Mouse (Mus musculus): ENCODE measurements around the gene Smarcc1. TPM values are rescaled to one million over a fixed set of nuclear protein-coding genes. Genes with fewer than 3 reads are reported as not detected.
"Not testable (repeated sequence)": the region's sequence is repeated elsewhere in the genome, so short reads cannot be mapped to it uniquely, and the experiment has no call there.

Gene Smarcc1
- polyA plus RNA-seq, 1 experiment from 2014 or later = 230 TPM

DNA sequence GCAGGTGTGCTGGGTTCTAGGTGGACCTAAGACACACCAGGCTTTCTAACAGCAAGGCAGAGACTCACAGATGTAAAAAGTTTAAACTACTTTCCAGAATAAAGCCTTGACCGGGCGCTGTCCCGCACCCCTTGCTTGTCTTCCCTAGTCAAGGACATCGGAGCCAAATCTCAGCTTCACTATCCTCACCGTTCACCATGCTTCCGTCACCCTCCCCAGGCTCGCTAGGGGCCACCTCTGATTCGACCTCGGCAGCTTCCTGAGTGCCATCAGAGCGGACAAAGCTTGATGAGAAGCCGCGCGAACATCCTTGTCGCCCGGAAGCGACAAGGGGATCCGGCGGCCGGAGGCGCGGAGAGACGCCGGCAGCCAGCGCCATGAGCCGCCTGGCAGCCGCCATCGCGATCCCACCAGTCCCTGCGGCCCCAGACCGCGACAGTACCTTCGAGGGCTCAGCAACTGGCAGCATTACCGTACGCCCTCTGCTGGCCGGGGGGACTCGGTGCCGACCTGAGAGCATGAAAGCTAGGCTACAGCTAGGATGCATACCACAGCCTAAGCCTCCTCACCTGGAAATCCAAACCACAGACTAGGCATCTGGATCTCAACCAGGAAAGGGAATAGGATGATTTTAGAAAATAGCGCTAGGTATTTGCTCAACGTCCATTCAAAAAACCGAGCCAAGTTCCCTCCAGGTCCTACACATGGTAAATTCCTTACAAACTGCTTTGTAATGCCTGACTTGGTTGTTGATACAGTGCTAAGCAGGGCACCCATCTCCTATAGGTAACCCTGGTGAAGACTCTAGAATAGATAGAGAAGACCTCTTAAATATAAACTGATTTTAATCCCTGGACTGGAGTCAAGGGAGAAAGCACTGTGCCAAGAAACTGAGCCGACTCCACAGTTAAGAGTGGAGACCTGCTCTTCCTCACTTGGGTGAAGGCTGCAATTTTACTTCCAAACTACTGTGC is 16.6 kb upstream of the Smarcc1 start:
- peak; percentile 90 for ATAC-seq (ENCODE audit: insufficient number of reproducible peaks, insufficient read depth, low FRiP score, low TSS enrichment)
- Histone ChIP-seq H3K4me2 (replicated peaks) (peak overlapping the region; percentile 72), H3K4me3 (peak overlapping the region; percentile 84), H3K27ac (no peak overlapping the region), H3K36me3 (peaks cover 71% of the 10 kb centered on the region), H3K9me3 (no peaks in the 10 kb centered on the region), H3K4me1 (peaks cover 6% of the 10 kb centered on the region; the same call in 1 of the 2 replicates), H3K27me3 (no peaks in the 10 kb centered on the region), H3K9ac (peak overlapping the region; percentile 85)
- WGBS = 3% methylated on average over 41 of the region's 41 CpGs

DNA sequence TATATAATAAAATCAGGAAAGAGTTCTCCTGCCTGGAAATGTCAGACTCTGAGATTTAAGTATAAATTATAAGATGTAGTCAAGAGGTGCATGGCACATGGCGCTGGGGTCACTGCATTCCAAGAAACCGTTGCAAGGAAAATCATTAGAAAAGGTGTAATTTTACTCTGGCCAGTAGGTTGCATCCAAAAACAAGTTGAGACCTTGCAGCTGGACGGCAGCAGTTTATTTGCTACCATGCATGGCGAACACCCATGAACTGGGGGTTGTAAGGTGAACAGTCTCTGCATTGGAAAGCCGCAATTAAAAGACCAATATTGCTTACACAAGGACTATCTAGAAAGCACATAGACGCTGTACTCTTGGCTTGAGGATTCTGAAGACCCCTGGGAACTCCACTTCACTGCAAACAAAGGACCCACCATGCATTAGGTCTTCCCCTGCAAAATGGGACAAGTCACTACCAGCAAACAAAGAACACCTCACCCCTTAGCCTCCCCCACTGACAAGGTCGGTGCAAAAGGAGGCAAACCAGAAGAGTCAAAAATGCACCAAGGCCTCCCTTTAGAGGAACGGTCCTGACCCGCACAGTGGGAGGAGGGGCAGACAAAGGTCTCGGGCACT is 1.0 kb upstream of the Smarcc1 start:
- no peaks in the 10 kb centered on the region for H3K9me3 ChIP-seq
- peak overlapping the region; percentile 75 for H3K4me2 ChIP-seq (replicated peaks)

DNA sequence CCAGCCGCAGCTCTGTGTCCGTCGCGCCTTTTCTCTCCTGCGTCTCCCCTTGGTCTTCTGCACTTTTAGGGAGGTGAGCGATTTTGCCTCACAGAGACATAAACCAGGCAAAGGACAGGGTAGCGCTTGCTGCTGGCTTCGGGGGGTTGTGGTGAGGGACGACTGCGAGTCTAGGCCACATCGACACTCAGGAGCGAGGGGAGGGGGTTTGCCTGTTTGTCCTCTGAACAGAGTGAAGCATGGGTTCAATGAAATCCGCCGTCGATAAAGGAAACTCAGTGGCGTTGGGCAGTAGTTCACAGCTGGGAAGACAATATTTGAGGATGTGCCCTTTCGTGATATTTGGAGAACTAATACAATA is 251 bp downstream of the Smarcc1 start, which contains the start of gene Dhx30:
Gene Dhx30, minus strand, starts transcription at position 52 of the 361 bp plus-strand sequence.
- peak within 1 kb of the TSS; percentile 97 for H3K27ac ChIP-seq
- no peaks in the 10 kb centered on the region for H3K9me3 ChIP-seq
- peak within 1 kb of the TSS; percentile 75 for H3K4me2 ChIP-seq (replicated peaks)
- peaks cover 14% of the 10 kb centered on the region for H3K4me1 ChIP-seq
- ATAC-seq (ENCODE audit: insufficient number of reproducible peaks, insufficient read depth, low FRiP score, low TSS enrichment) = no peak
- no peaks in the 10 kb centered on the region for H3K27me3 ChIP-seq
- H3K9ac ChIP-seq = peak within 1 kb of the TSS; percentile 83
- WGBS = under 1% methylated on average over 17 of the region's 17 CpGs
- peaks cover 7% of the 10 kb centered on the region for H3K36me3 ChIP-seq
- H3K4me3 ChIP-seq = peak within 1 kb of the TSS; percentile 80

More for the DNA sequence above, 1.0 kb upstream of the Smarcc1 start:
- Histone ChIP-seq H3K36me3 (peaks cover 19% of the 10 kb centered on the region), H3K4me3 (peak overlapping the region; percentile 80), H3K27me3 (no peaks in the 10 kb centered on the region), H3K27ac (peak overlapping the region; percentile 97), H3K4me1 (peaks cover 14% of the 10 kb centered on the region), H3K9ac (peak overlapping the region; percentile 83)
- ATAC-seq (ENCODE audit: insufficient number of reproducible peaks, insufficient read depth, low FRiP score, low TSS enrichment) = no peak; the same call in 1 of the 2 replicates
- WGBS = 9% methylated on average over 10 of the region's 10 CpGs

DNA sequence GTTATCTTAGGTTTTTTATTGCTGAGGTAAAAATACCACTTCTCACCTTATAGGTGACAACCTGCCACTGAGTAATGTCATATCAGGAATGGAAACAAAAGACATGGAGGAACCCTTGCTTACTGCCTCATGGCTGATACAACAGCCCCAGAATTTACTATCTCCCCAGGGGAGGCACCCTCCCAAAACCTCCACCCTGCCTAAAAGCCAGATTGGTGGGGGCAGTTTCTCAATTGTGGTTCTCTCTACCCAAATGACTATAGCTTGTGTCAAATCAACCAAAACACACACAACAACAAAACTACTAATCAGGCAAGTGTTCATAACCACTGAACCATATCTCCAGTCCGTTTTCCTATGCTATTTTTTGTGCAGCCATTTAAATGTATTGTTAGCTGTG is 741 bp downstream of the Smarcc1 start:
- 67% methylated on average over 1 of the region's 1 CpGs for WGBS
- H3K27ac ChIP-seq = no peak overlapping the region; the same call in 1 of the 2 replicates
- H3K36me3 ChIP-seq = 0 out of 2 replicates have a peak, but pooled peaks cover 2% of the 10 kb centered on the region
- H3K9ac ChIP-seq = peak overlapping the region; percentile 83
- peak overlapping the region; percentile 80 for H3K4me3 ChIP-seq
- peaks cover 14% of the 10 kb centered on the region for H3K4me1 ChIP-seq
- H3K27me3 ChIP-seq = no peaks in the 10 kb centered on the region
- peak overlapping the region; percentile 75 for H3K4me2 ChIP-seq (replicated peaks)
- no peak for ATAC-seq (ENCODE audit: insufficient number of reproducible peaks, insufficient read depth, low FRiP score, low TSS enrichment)
- H3K9me3 ChIP-seq = no peaks in the 10 kb centered on the region

DNA sequence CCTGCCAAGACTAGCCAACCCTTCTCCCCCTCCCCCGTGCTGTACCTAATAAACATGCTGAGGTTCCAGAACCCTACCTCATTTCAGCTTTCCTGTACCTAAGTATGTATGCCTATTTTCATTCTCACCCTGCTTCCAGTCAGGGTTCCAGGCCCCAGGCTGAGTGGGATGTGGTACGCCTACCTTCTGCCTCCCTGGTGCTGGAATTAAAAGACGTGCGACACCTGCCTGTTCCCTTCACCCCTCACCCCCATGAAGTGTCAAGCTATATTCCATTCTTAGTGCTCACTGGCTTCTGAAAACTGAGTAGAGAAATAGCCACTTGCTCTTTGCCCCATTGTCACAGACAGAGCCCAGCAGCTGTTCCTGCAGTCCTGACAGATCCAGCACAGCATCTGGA is 3.9 kb downstream of the Smarcc1 start:
- H3K9me3 ChIP-seq = no peaks in the 10 kb centered on the region
- H3K36me3 ChIP-seq = no peaks in the 10 kb centered on the region
- H3K27me3 ChIP-seq = no peaks in the 10 kb centered on the region
- ATAC-seq (ENCODE audit: insufficient number of reproducible peaks, insufficient read depth, low FRiP score, low TSS enrichment) = no peak
- peaks cover 12% of the 10 kb centered on the region for H3K4me1 ChIP-seq
- H3K9ac ChIP-seq = no peak overlapping the region
- H3K4me3 ChIP-seq = no peak overlapping the region
- H3K27ac ChIP-seq = no peak overlapping the region
- WGBS = 79% methylated on average over 4 of the region's 4 CpGs
- H3K4me2 ChIP-seq (replicated peaks) = no peak overlapping the region

DNA sequence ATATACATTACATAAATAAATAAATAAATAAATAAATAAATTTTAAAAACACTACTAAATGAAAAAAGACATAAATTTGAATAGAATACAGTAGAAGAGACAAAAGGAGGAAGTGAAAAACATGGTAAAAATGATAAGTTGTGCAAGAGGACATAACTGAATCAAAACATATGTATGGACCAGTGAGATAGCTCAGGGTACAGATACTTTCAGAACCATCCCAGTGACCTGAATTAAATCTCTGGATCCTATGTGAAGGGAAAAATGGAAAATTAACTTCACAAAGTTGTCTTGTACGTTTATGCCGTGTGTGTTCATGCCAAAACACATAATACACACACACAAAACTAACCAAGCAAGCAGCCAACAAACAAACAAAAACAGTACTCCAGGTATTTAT is 5.8 kb downstream of the Smarcc1 start:
- Histone ChIP-seq H3K4me1 (peaks cover 8% of the 10 kb centered on the region), H3K4me2 (replicated peaks) (no peak overlapping the region), H3K36me3 (no peaks in the 10 kb centered on the region), H3K27ac (no peak overlapping the region), H3K4me3 (no peak overlapping the region), H3K9me3 (no peaks in the 10 kb centered on the region), H3K27me3 (no peaks in the 10 kb centered on the region), H3K9ac (no peak overlapping the region)
- no peak for ATAC-seq (ENCODE audit: insufficient number of reproducible peaks, insufficient read depth, low FRiP score, low TSS enrichment)
- WGBS = 73% methylated on average over 2 of the region's 2 CpGs

DNA sequence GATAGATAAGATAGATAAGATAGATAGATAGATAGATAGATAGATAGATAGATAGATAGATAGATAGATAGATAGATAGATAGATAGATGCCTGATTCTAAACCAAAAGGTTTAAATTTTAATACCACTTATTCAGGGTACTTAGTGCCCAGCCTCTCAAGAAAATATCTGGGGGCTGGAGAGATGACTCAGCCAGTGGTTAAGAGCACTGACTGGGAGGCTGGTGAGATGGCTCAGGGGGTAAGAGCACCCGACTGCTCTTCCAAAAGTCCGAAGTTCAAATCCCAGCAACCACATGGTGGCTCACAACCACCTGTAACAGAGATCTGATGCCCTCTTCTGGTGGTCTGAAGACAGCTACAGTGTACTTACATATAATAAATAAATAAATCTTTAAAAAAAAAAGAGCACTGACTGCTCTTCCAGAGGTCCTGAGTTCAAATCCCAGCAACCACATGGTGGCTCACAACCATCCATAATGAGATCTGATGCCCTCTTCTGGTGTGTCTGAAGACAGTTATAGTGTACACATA is 6.6 kb downstream of the Smarcc1 start:
- H3K4me1 ChIP-seq, H3K36me3 ChIP-seq: not testable (repeated sequence)
- 40% methylated on average over 2 of the region's 2 CpGs for WGBS

DNA sequence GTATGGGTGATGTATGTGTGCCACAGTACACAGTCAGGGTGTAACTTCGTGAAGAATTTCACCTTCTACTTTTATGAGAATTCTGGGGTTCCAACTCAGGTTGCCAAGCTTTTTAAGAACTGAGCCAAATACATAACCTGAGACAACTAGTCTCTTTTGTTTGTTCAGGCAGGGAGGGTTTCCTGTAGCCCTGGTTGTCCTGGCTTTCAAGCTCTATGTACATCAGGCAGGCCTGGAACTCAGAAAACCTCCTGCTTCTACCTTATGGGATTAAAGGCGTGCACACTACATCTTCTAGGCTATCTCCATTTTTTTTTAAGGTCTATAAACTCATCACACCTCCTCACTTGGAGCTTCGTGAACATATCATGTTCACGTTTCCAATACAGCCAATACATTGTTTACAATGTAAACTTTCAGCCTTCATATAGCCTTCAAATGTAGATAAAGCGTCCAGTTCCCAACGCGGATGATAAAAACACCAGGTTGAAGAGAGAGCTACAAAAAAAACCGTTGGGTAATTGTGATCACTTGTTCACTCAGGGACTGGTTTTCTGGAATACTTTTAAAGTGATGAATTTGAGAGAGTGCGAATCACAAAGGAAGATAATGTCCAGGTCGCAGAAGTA is 13.5 kb downstream of the Smarcc1 start:
- Histone ChIP-seq H3K9me3 (no peaks in the 10 kb centered on the region), H3K4me2 (replicated peaks) (peak overlapping the region; percentile 58), H3K4me1 (peaks cover 15% of the 10 kb centered on the region; the same call in 1 of the 2 replicates), H3K27me3 (no peaks in the 10 kb centered on the region), H3K27ac (peak overlapping the region; percentile 95), H3K9ac (peak overlapping the region; percentile 96), H3K4me3 (peak overlapping the region; percentile 93), H3K36me3 (peaks cover 20% of the 10 kb centered on the region)
- ATAC-seq (ENCODE audit: insufficient number of reproducible peaks, insufficient read depth, low FRiP score, low TSS enrichment) = no peak
- WGBS = 32% methylated on average over 10 of the region's 10 CpGs

More for the DNA sequence above, 6.6 kb downstream of the Smarcc1 start:
- H3K9ac ChIP-seq; H3K27ac ChIP-seq; H3K4me3 ChIP-seq; H3K27me3 ChIP-seq; H3K9me3 ChIP-seq; ATAC-seq (ENCODE audit: insufficient number of reproducible peaks, insufficient read depth, low FRiP score, low TSS enrichment); H3K4me2 ChIP-seq (replicated peaks): not testable (repeated sequence)

DNA sequence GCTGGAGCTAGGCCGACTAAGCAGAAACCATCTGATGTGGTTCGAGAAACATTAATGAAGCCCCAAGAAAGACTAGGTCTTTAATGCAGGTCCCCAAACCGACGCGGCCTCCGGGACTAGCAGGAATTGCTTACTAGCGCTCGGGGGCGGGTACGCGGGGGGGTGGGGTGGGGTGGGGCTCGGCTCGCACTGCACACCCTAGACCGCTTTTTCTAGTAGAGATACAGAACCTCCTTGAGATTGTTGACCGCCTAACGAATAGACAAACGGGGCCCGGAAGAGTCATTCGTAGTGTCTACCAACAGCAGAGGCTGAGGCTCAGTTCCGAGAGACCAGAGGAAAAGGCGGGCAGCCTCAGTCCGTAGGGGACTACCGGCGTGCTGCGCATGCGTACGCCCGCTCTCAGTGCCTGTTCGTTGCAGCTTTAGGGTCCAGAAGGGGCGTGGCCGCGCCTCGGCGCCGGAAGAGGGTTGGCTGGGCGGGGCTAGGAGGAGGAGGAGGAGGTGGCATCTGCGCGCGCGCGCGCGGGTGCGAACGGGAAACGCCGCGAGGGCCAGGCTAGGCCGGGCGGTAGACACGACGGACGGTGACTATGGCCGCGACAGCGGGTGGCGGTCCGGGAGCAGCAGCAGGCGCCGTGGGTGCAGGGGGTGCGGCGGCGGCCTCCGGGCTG is 14.2 kb downstream of the Smarcc1 start:
- peaks cover 27% of the 10 kb centered on the region for H3K36me3 ChIP-seq
- peak overlapping the region; percentile 93 for H3K4me3 ChIP-seq
- H3K4me2 ChIP-seq (replicated peaks) = peak overlapping the region; percentile 58
- WGBS = under 1% methylated on average over 61 of the region's 64 CpGs
- H3K27me3 ChIP-seq = no peaks in the 10 kb centered on the region
- H3K27ac ChIP-seq = peak overlapping the region; percentile 95
- H3K4me1 ChIP-seq = peaks cover 15% of the 10 kb centered on the region; the same call in 1 of the 2 replicates
- peak overlapping the region; percentile 96 for H3K9ac ChIP-seq
- no peaks in the 10 kb centered on the region for H3K9me3 ChIP-seq
- peak; percentile 90 for ATAC-seq (ENCODE audit: insufficient number of reproducible peaks, insufficient read depth, low FRiP score, low TSS enrichment)

DNA sequence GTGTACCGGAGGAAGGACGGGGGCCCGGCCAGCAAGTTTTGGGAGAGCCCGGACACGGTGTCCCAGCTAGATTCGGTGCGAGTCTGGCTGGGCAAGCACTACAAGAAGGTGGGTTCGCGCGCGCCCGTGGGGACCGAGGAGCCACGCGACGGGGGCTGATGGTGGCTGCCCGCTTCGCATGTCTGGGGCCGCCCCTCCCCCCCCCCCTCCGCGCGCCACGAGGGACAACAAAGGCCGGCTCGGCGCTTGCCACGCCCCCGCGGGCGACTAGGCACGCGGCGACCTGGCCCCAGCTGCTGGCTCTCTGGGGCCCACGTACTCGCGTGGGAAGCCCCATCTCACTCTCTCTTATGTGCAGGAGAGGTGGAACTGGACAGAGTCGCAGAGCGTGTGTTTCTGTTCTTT is 14.7 kb downstream of the Smarcc1 start:
- WGBS = 1% methylated on average over 20 of the region's 38 CpGs

More for the DNA sequence above, 14.7 kb downstream of the Smarcc1 start:
- Histone ChIP-seq H3K9me3 (no peaks in the 10 kb centered on the region), H3K27me3 (no peaks in the 10 kb centered on the region), H3K4me1 (peaks cover 15% of the 10 kb centered on the region; the same call in 1 of the 2 replicates), H3K27ac (peak overlapping the region; percentile 95), H3K4me3 (peak overlapping the region; percentile 93), H3K36me3 (peaks cover 32% of the 10 kb centered on the region), H3K9ac (peak overlapping the region; percentile 96), H3K4me2 (replicated peaks) (peak overlapping the region; percentile 58)
- ATAC-seq (ENCODE audit: insufficient number of reproducible peaks, insufficient read depth, low FRiP score, low TSS enrichment) = 0 out of 2 replicates have a peak, but pooled peaks have one; percentile 30

Measured in embryonic facial prominence, embryonic 12.5 days (tissue).